7 mouse cellular contexts compared by ENCODE assay signal in genomic region chr19:5653969-5654719, GRCm38 (mm10). TPM values are rescaled to one million over a fixed set of nuclear protein-coding genes. Genes with fewer than 3 reads are reported as not detected.
DNase-seq lines count a peak whose midpoint lies in the region; ATAC-seq and TF ChIP-seq lines count a peak whose summit lies in the region.

No protein-coding gene starts in this region.

- 0 out of 2 replicates have a peak, but pooled peaks cover 11% of the 10 kb centered on the region for H3K36me3 ChIP-seq in forebrain, embryonic 12.5 days (replicated peaks)
- peaks cover 40% of the 10 kb centered on the region for H3K36me3 ChIP-seq in limb, embryonic 13.5 days

- H3K27me3 ChIP-seq in forebrain, embryonic 12.5 days = peaks cover 58% of the 10 kb centered on the region
- H3K27me3 ChIP-seq in limb, embryonic 13.5 days = peaks cover 31% of the 10 kb centered on the region

- no peak overlapping the region for H3K27ac ChIP-seq in forebrain, embryonic 12.5 days
- no peak overlapping the region for H3K27ac ChIP-seq in limb, embryonic 13.5 days
- H3K27ac ChIP-seq in olfactory bulb, adult 2 months (ENCODE audit: insufficient read depth, low read depth, low read length) = no peak overlapping the region

- TF ChIP-seq CTCF in olfactory bulb, adult 2 months (IDR thresholded peaks at IDR 0.05; ENCODE audit: insufficient read depth, low read depth, low read length) = no peak

- H3K4me1 ChIP-seq in forebrain, embryonic 12.5 days = peaks cover 18% of the 10 kb centered on the region
- peaks cover 25% of the 10 kb centered on the region for H3K4me1 ChIP-seq in limb, embryonic 13.5 days
- peaks cover 21% of the 10 kb centered on the region for H3K4me1 ChIP-seq in olfactory bulb, adult 2 months (ENCODE audit: control insufficient read depth, insufficient read depth, low read length)

- DNase-seq in right cerebral cortex, postnatal 4 days = peak; percentile 21
- DNase-seq in right cerebral cortex, adult 18-20 months = no peak
- no peak for DNase-seq in urinary bladder, adult 2 months (ENCODE audit: low spot score)
- no peak for DNase-seq in MN1 (ENCODE audit: low spot score)

- under 1% methylated on average over 62 of the region's 62 CpGs for WGBS in forebrain, embryonic 12.5 days
- WGBS in limb, embryonic 13.5 days = 5% methylated on average over 61 of the region's 62 CpGs
- 14% methylated on average over 62 of the region's 62 CpGs for WGBS in olfactory bulb, adult 2 months

- peak overlapping the region; percentile 67 for H3K4me2 ChIP-seq in forebrain, embryonic 12.5 days
- peak overlapping the region; percentile 82 for H3K4me2 ChIP-seq in limb, embryonic 13.5 days (replicated peaks)

- ATAC-seq in forebrain, embryonic 12.5 days (ENCODE audit: low FRiP score) = peak; percentile 76
- ATAC-seq in limb, embryonic 13.5 days (ENCODE audit: low FRiP score, low read depth) = peak; percentile 38; the same call in 1 of the 2 replicates

- TF ChIP-seq POLR2A in olfactory bulb, adult 2 months (IDR thresholded peaks at IDR 0.05; ENCODE audit: insufficient read depth, low read depth, low read length) = no peak

- peak overlapping the region; percentile 47 for H3K9ac ChIP-seq in forebrain, embryonic 12.5 days
- H3K9ac ChIP-seq in limb, embryonic 13.5 days = peak overlapping the region; percentile 60

- peak overlapping the region; percentile 41 for H3K4me3 ChIP-seq in forebrain, embryonic 12.5 days (replicated peaks)
- H3K4me3 ChIP-seq in limb, embryonic 13.5 days = peak overlapping the region; percentile 48
- H3K4me3 ChIP-seq in olfactory bulb, adult 2 months (ENCODE audit: insufficient read depth, low read depth, low read length) = peak overlapping the region; percentile 47

- H3K9me3 ChIP-seq in forebrain, embryonic 12.5 days = no peaks in the 10 kb centered on the region
- no peaks in the 10 kb centered on the region for H3K9me3 ChIP-seq in limb, embryonic 13.5 days

RNA-seq across cellular contexts. Expression of gene Sipa1, which starts 9.4 kb away (rescaled TPM):
- polyA plus RNA-seq in forebrain, embryonic 12.5 days (2016; fragmentation: Nextera tagmentation; extraction: Ambion mirVana) = 16.3 and 16.8 TPM in 2 replicates
- 25.2 and 27.8 TPM in 2 replicates for polyA plus RNA-seq in limb, embryonic 13.5 days (2015; fragmentation: Nextera tagmentation; extraction: Ambion mirVana)
- polyA plus RNA-seq in olfactory bulb, adult 2 months (2012; ENCODE audit: insufficient read depth, insufficient read length, low replicate concordance, missing spikeins) = not detected in 2 replicates
- polyA plus RNA-seq in urinary bladder, adult 2 months (2012; rRNA removed) = 17.3 and 19.6 TPM in 2 replicates

RNA-seq across cellular contexts. Expression of gene Rela, which starts 16.9 kb away (rescaled TPM):
- polyA plus RNA-seq in forebrain, embryonic 12.5 days (2016; fragmentation: Nextera tagmentation; extraction: Ambion mirVana) = 34.1 and 36.9 TPM in 2 replicates
- polyA plus RNA-seq in limb, embryonic 13.5 days (2015; fragmentation: Nextera tagmentation; extraction: Ambion mirVana) = 47.6 and 48.5 TPM in 2 replicates
- polyA plus RNA-seq in olfactory bulb, adult 2 months (2012; ENCODE audit: insufficient read depth, insufficient read length, low replicate concordance, missing spikeins) = not detected in 2 replicates
- polyA plus RNA-seq in urinary bladder, adult 2 months (2012; rRNA removed) = 58.3 and 64.0 TPM in 2 replicates

RNA-seq across cellular contexts. Expression of gene Map3k11, which starts 34.4 kb away (rescaled TPM):
- polyA plus RNA-seq in forebrain, embryonic 12.5 days (2016; fragmentation: Nextera tagmentation; extraction: Ambion mirVana) = 19.2 and 22.2 TPM in 2 replicates
- 18.2 and 18.5 TPM in 2 replicates for polyA plus RNA-seq in limb, embryonic 13.5 days (2015; fragmentation: Nextera tagmentation; extraction: Ambion mirVana)
- not detected in 2 replicates for polyA plus RNA-seq in olfactory bulb, adult 2 months (2012; ENCODE audit: insufficient read depth, insufficient read length, low replicate concordance, missing spikeins)
- polyA plus RNA-seq in urinary bladder, adult 2 months (2012; rRNA removed) = 19.9 and 22.0 TPM in 2 replicates

RNA-seq across cellular contexts. Expression of gene Pcnx3, which starts 34.6 kb away (rescaled TPM):
- polyA plus RNA-seq in forebrain, embryonic 12.5 days (2016; fragmentation: Nextera tagmentation; extraction: Ambion mirVana) = 32.4 and 35.1 TPM in 2 replicates
- polyA plus RNA-seq in limb, embryonic 13.5 days (2015; fragmentation: Nextera tagmentation; extraction: Ambion mirVana) = 25.4 and 28.7 TPM in 2 replicates
- polyA plus RNA-seq in olfactory bulb, adult 2 months (2012; ENCODE audit: insufficient read depth, insufficient read length, low replicate concordance, missing spikeins) = not detected in 2 replicates
- polyA plus RNA-seq in urinary bladder, adult 2 months (2012; rRNA removed) = 40.5 and 53.5 TPM in 2 replicates

RNA-seq across cellular contexts. Expression of gene Kat5, which starts 44.1 kb away (rescaled TPM):
- polyA plus RNA-seq in forebrain, embryonic 12.5 days (2016; fragmentation: Nextera tagmentation; extraction: Ambion mirVana) = 65.7 and 77.2 TPM in 2 replicates
- 61.5 and 62.7 TPM in 2 replicates for polyA plus RNA-seq in limb, embryonic 13.5 days (2015; fragmentation: Nextera tagmentation; extraction: Ambion mirVana)
- polyA plus RNA-seq in olfactory bulb, adult 2 months (2012; ENCODE audit: insufficient read depth, insufficient read length, low replicate concordance, missing spikeins) = not detected in 2 replicates
- 60.1 and 67.7 TPM in 2 replicates for polyA plus RNA-seq in urinary bladder, adult 2 months (2012; rRNA removed)

Comparison
In these comparisons a context has a peak if more than half of its experiments do, and no peak if none do; other contexts are left out.
1. RNA of gene Rela, which starts 16.9 kb away (polyA plus RNA-seq): 58.3 to 64.0 TPM in urinary bladder, adult 2 months, 47.6 to 48.5 TPM in limb, embryonic 13.5 days and 34.1 to 36.9 TPM in forebrain, embryonic 12.5 days; not detected in olfactory bulb, adult 2 months; every median in the first group is over 10 times any median in the second.
2. RNA of gene Map3k11, which starts 34.4 kb away (polyA plus RNA-seq): 19.9 to 22.0 TPM in urinary bladder, adult 2 months, 19.2 to 22.2 TPM in forebrain, embryonic 12.5 days and 18.2 to 18.5 TPM in limb, embryonic 13.5 days; not detected in olfactory bulb, adult 2 months; every median in the first group is over 10 times any median in the second.
3. Peak in every context shown above with its lines, with median percentiles within 50 percentile points of each other: H3K4me3 ChIP-seq.